Mouse (Mus musculus) megakaryocyte, embryonic 14.5 days (primary cell): ENCODE results near the gene Mysm1.

ENCODE experiments used
- FLI1 ChIP-seq: IDR thresholded peaks from 2 replicates; pipeline ENCODE4 v1.6.1; 2012; ENCODE audit warnings: low read length, inconsistent platforms, mixed read lengths
- GATA1 ChIP-seq: IDR thresholded peaks from 3 replicates; pipeline ENCODE4 v1.6.1; 2012; ENCODE audit warnings: mixed read lengths, low read length, inconsistent platforms, borderline replicate concordance

DNA sequence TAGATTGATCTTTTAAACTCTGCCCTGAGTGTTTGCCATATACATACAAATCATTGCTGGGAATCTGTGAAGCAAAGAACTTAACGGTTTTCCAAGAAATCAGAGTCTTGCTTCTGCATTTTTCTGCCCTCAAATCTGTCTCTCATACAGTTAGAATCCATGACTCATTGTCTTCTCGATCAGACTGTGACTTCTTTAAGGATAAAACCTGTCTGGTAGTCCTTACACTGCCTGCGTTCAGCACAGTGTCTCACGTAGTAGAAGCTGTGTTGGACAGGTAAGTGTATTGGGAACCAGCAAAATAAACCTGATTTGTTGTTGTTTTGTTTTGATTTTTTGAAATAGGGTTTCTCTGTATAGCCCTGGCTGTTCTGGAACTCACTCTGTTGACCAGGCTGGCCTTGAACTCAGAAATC is 608 bp upstream of the Mysm1 start:
- TF ChIP-seq GATA1 (no peak), FLI1 (no peak)
